Mouse (Mus musculus): ENCODE measurements around the gene Cdr2l.
A peak's percentile ranks its signal among the peaks of the same experiment; 100 is the strongest.
"Not testable (repeated sequence)": the region's sequence is repeated elsewhere in the genome, so short reads cannot be mapped to it uniquely, and the experiment has no call there.

Cdr2l gene

GRCm38 (mm10) chr11:115371354-115371753, 10.4 kb upstream of the Cdr2l start:
- DNase-seq (ENCODE audit: low read depth, low spot score) = no peak

- no peak for DNase-seq (ENCODE audit: low read depth, low spot score)
Observed at GRCm38 (mm10) chr11:115372015-115372414, 9.7 kb upstream of the Cdr2l start.

- no peak for DNase-seq (ENCODE audit: low read depth, low spot score)
Observed at GRCm38 (mm10) chr11:115372737-115373136, 9.0 kb upstream of the Cdr2l start.

GRCm38 (mm10) chr11:115373805-115374694, 7.7 kb upstream of the Cdr2l start:
- DNase-seq (ENCODE audit: low read depth, low spot score) = no peak

- no peak for DNase-seq (ENCODE audit: low read depth, low spot score)
Observed at GRCm38 (mm10) chr11:115374695-115375425, 6.9 kb upstream of the Cdr2l start.

- DNase-seq (ENCODE audit: low read depth, low spot score) = no peak
Observed at GRCm38 (mm10) chr11:115376722-115377121, 5.0 kb upstream of the Cdr2l start.

GRCm38 (mm10) chr11:115377254-115377653, 4.5 kb upstream of the Cdr2l start:
- no peak for DNase-seq (ENCODE audit: low read depth, low spot score)

GRCm38 (mm10) chr11:115377854-115378253, 3.9 kb upstream of the Cdr2l start:
- no peak for DNase-seq (ENCODE audit: low read depth, low spot score)

GRCm38 (mm10) chr11:115381276-115381675, 440 bp upstream of the Cdr2l start:
- DNase-seq (ENCODE audit: low read depth, low spot score) = no peak

- DNase-seq (ENCODE audit: low read depth, low spot score) = no peak
Observed at GRCm38 (mm10) chr11:115382891-115383290, 1.2 kb downstream of the Cdr2l start.

- no peak for DNase-seq (ENCODE audit: low read depth, low spot score)
Observed at GRCm38 (mm10) chr11:115383701-115384474, 2.2 kb downstream of the Cdr2l start.

GRCm38 (mm10) chr11:115384587-115384986, 2.9 kb downstream of the Cdr2l start:
- no peak for DNase-seq (ENCODE audit: low read depth, low spot score)

- DNase-seq (ENCODE audit: low read depth, low spot score) = not testable (repeated sequence)
Observed at GRCm38 (mm10) chr11:115386859-115387258, 5.1 kb downstream of the Cdr2l start.

GRCm38 (mm10) chr11:115391358-115391757, 9.6 kb downstream of the Cdr2l start:
- DNase-seq (ENCODE audit: low read depth, low spot score) = no peak

- peak; percentile 84 for DNase-seq (ENCODE audit: low read depth, low spot score)
Observed at GRCm38 (mm10) chr11:115393721-115394325, 12.1 kb downstream of the Cdr2l start.

- no peak for DNase-seq (ENCODE audit: low read depth, low spot score)
Observed at GRCm38 (mm10) chr11:115398085-115398484, 16.4 kb downstream of the Cdr2l start.

GRCm38 (mm10) chr11:115400126-115400525, 18.4 kb downstream of the Cdr2l start:
- DNase-seq (ENCODE audit: low read depth, low spot score) = no peak

- no peak for DNase-seq (ENCODE audit: low read depth, low spot score)
Observed at GRCm38 (mm10) chr11:115400630-115401391, 19.1 kb downstream of the Cdr2l start.

- DNase-seq (ENCODE audit: low read depth, low spot score) = peak; percentile 91
Observed at GRCm38 (mm10) chr11:115403338-115404124, 21.8 kb downstream of the Cdr2l start, which contains the start of gene Mrpl58. Mrpl58 (plus strand) TSS chr11:115403752.

GRCm38 (mm10) chr11:115405723-115406122, 24.0 kb downstream of the Cdr2l start:
- DNase-seq (ENCODE audit: low read depth, low spot score) = no peak
